Mouse (Mus musculus) limb, embryonic 11.5 days (tissue): ENCODE results near the gene Tmem238. TPM values are rescaled to one million over a fixed set of nuclear protein-coding genes. Genes with fewer than 3 reads are reported as not detected.

Experiments used
- ATAC-seq: fragments of 200-750 bp; cut with Nextera tagmentation; 2 replicates; pipeline ENCODE4 v1.8.0; 2017; ENCODE audit warnings: low read depth; ENCODE audit not compliant: insufficient number of reproducible peaks, low FRiP score, low TSS enrichment
- DNase-seq: peaks from one replicate; pipeline ENCODE4 v3.0.0-alpha.2; 2015; ENCODE audit warnings: low spot score
- H3K27ac ChIP-seq: fragments of 300-500 bp; sonication (generic); replicated peaks from 2 replicates; pipeline ENCODE4 v1.5.1; 2014; ENCODE audit warnings: low read depth, mild to moderate bottlenecking, low read length
- H3K27me3 ChIP-seq: fragments of 300-500 bp; sonication (generic); 2 replicates; pipeline ENCODE4 v1.6.1; 2014; ENCODE audit warnings: mild to moderate bottlenecking, low read length, mixed read lengths; ENCODE audit not compliant: control insufficient read depth, insufficient read depth
- H3K36me3 ChIP-seq: fragments of 300-500 bp; sonication (generic); 2 replicates; pipeline ENCODE4 v1.6.1; 2014; ENCODE audit warnings: mild to moderate bottlenecking, low read length, moderate library complexity, mixed read lengths; ENCODE audit not compliant: control insufficient read depth, insufficient read depth
- H3K4me1 ChIP-seq: fragments of 300-500 bp; sonication (generic); 2 replicates; pipeline ENCODE4 v1.6.1; 2014; ENCODE audit warnings: low read length, mixed read lengths; ENCODE audit not compliant: control insufficient read depth, insufficient read depth
- H3K4me2 ChIP-seq: fragments of 300-500 bp; sonication (generic); 2 replicates; pipeline ENCODE4 v1.6.1; 2014; ENCODE audit warnings: low read depth, mild to moderate bottlenecking, moderate library complexity; ENCODE audit not compliant: severe bottlenecking
- H3K4me3 ChIP-seq: fragments of 300-500 bp; sonication (generic); 2 replicates; pipeline ENCODE4 v1.5.1; 2014; ENCODE audit warnings: low read depth, low read length
- H3K9ac ChIP-seq: fragments of 300-500 bp; sonication (generic); 2 replicates; pipeline ENCODE4 v1.6.1; 2014; ENCODE audit warnings: mild to moderate bottlenecking, low read length
- H3K9me3 ChIP-seq: fragments of 300-500 bp; sonication (generic); 2 replicates; pipeline ENCODE4 v1.6.1; 2016; ENCODE audit warnings: low read length; ENCODE audit not compliant: control insufficient read depth
- WGBS: fragments of 180-500 bp; shearing (Covaris S2); extraction: QIAGEN DNeasy Blood & Tissue Kit; methylation state at CpG from one replicate; pipeline ENCODE4 v1.1.7; 2014; 5-methylcytosine and 5-hydroxymethylcytosine counted together
- polyA plus RNA-seq: library from polyadenylated mRNA; unstranded; fragments of >200 nt; fragmentation: Nextera tagmentation; extraction: Ambion mirVana; gene quantifications from 2 replicates; pipeline ENCODE4 v1.2.1, GENCODE M21; 2014

The Tmem238 gene
- polyA plus RNA-seq, 1 experiment from 2014 or later, result 2.1 TPM

DNA sequence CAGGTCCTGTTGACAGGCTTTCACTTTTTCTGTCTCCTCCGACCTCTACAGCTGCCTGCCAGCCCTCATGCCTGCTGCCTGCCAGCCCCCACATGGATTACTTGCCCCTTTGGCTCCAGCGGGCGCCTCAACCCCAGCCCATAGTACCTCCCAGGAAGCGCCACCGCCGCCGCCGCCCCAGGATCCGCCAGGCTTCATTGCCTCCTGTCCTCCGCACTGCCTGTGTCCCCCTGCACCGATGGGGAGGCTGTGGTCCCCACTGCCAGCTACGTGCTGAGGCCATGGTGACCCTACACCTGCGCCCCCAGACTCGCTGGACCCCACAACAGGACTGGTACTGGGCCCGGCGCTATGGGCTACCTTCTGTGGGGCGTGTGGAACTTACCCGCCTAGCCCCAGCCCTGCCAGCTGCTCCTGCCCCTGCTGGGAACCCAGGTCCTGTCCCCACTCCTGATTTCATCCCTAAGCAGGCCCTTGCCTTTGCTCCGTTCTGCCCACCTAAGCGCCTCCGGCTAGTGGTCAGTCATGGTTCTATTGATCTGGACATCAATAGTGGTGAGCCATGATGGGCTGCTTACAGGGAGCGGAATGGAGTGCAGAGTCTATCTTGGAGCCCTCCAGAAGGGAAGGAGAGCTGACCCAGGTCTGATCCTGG is 43.0 kb downstream of the Tmem238 start:
- no peak for ATAC-seq
- no peak for DNase-seq
- Histone ChIP-seq H3K4me3 (no peak overlapping the region), H3K9ac (no peak overlapping the region), H3K36me3 (peaks cover 9% of the 10 kb centered on the region), H3K4me1 (peaks cover 4% of the 10 kb centered on the region), H3K4me2 (no peak overlapping the region), H3K27ac (no peak overlapping the region), H3K27me3 (no peaks in the 10 kb centered on the region), H3K9me3 (no peaks in the 10 kb centered on the region)
- 88% methylated on average over 22 of the region's 22 CpGs for WGBS

DNA sequence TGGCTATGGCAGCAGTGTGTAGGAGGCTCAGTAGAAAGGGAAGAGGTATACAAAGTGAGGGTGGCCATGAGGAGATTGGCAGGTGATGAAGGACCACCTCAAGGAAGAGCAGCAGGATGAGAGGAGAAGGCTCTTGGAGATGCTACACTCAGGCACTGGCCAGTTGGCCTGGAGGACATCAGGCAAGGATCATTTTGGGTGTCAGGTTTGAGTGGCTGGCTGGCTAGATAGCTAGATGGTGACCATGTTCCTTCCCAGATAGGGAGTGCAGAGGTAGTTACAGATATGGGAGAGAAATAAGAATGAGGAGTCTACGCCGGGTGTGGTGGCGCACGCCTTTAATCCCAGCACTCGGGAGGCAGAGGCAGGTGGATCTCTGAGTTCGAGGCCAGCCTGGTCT is 44.6 kb downstream of the Tmem238 start:
- peaks cover 4% of the 10 kb centered on the region for H3K4me1 ChIP-seq
- H3K9ac ChIP-seq, result no peak overlapping the region
- 95% methylated on average over 6 of the region's 6 CpGs for WGBS
- no peaks in the 10 kb centered on the region for H3K27me3 ChIP-seq
- DNase-seq, result no peak
- no peak overlapping the region for H3K27ac ChIP-seq
- no peak for ATAC-seq
- no peak overlapping the region for H3K4me3 ChIP-seq
- H3K36me3 ChIP-seq, result peaks cover 9% of the 10 kb centered on the region
- no peak overlapping the region for H3K4me2 ChIP-seq
- H3K9me3 ChIP-seq, result no peaks in the 10 kb centered on the region

DNA sequence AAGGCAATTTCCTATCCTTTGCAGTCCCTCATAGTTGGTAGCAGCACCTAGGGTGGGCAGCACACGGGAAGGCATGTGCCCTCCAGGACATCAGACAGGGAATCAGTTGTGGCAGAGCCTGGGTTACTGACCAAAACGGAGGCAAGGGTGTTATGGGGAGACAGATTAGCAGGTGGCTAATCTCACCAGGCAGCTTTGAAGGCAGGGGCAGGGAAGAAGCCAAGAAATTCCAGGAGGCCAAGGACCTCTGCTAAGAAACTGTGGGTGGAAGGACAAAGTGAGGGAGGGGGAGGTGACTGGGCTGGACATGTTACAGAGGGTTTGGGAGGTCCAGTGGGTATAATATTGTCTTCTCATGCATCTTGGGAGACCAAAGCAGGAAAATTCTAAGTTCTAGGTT is 46.1 kb downstream of the Tmem238 start:
- no peak for DNase-seq
- H3K27ac ChIP-seq, result no peak overlapping the region
- H3K4me1 ChIP-seq, result peaks cover 6% of the 10 kb centered on the region
- no peaks in the 10 kb centered on the region for H3K27me3 ChIP-seq
- ATAC-seq, result no peak
- no peak overlapping the region for H3K4me3 ChIP-seq
- H3K36me3 ChIP-seq, result peaks cover 9% of the 10 kb centered on the region
- H3K9ac ChIP-seq, result no peak overlapping the region
- H3K9me3 ChIP-seq, result no peaks in the 10 kb centered on the region
- no peak overlapping the region for H3K4me2 ChIP-seq
- WGBS, result 73% methylated on average over 2 of the region's 2 CpGs

DNA sequence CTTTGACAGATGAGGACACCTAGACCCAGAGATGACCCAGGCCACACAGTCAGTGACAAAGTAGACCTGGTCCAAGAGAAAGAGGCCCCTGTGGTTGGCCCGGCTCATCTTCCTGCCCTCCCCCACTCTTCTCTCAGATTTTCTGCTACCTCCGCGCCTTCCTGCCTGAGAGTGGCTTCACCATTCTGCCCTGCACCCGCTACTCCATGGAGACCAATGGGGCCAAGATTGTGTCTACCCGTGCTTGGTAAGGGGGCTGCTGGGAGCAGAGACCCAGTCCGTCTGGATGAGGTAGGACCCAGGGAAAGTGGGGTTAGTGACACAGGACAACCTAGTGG is 47.0 kb downstream of the Tmem238 start:
- H3K4me1 ChIP-seq, result peaks cover 6% of the 10 kb centered on the region
- no peak for ATAC-seq
- no peaks in the 10 kb centered on the region for H3K27me3 ChIP-seq
- H3K27ac ChIP-seq, result no peak overlapping the region
- H3K9me3 ChIP-seq, result no peaks in the 10 kb centered on the region
- H3K36me3 ChIP-seq, result peaks cover 9% of the 10 kb centered on the region
- no peak overlapping the region for H3K4me3 ChIP-seq
- 90% methylated on average over 6 of the region's 6 CpGs for WGBS
- DNase-seq, result no peak
- H3K4me2 ChIP-seq, result no peak overlapping the region
- no peak overlapping the region for H3K9ac ChIP-seq

DNA sequence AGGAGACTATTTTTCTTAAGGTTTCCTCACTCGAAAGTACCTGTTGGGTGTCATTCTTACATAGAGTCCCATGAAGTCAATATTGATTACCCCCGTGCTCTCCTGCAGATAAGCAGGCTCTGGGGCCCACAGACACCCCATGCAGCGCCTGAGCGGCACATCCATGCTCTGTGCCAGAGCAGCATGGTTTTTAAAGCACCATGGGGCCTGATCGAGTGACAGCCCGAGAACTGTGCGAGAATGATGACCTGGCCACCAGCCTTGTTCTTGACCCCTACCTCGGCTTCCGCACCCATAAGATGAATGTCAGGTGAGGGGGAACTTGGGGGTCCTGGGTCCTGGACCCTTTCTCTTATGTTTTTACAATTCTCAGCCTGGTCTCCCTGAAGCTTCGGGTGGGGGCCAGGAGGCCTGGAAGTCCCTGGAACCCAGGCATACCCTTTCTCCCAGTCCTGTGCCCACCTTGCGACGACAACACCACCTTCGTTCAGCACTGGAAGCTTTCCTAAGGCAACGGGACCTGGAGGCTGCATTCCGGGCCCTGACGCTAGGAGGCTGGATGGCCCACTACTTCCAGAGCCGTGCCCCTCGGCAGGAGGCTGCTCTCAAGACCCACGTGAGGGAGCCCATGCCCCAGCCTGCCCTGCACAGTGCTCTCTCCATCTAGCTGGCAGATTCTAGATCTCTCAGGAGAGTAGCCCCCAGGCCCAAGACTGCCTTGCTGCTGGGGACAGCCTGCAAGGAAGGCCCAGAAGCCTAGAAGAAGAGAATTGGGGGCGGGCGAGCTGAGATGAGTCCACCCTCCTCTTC is 47.6 kb downstream of the Tmem238 start:
- Histone ChIP-seq H3K4me3 (peak overlapping the region; percentile 76; the same call in 1 of the 2 replicates), H3K4me2 (peak overlapping the region; percentile 85; the same call in 1 of the 2 replicates), H3K27ac (no peak overlapping the region), H3K9me3 (no peaks in the 10 kb centered on the region), H3K36me3 (peaks cover 9% of the 10 kb centered on the region), H3K9ac (no peak overlapping the region), H3K27me3 (no peaks in the 10 kb centered on the region), H3K4me1 (peaks cover 6% of the 10 kb centered on the region)
- ATAC-seq (no peak), DNase-seq (no peak)
- WGBS, result 86% methylated on average over 21 of the region's 21 CpGs

DNA sequence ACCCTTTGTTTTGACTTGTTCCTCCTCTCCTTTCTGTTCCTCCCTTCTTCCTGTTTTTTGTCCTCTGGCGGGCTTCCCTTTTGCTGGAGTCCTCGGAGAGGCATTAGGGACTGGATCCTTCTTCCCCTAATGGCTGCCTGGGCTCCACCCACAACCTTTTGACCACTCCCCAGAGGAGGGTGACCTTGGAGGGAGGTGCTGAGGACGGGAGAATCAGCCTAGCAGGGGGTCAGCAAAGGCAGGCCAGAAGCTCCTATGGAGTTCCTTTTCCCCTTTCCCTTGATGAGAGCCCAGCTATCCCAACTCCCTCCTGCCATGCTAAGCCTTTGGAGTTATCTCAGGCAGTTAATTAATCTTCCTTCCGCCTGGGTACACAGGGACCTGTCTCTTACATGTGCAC is 48.3 kb downstream of the Tmem238 start:
- ATAC-seq, result no peak
- peaks cover 6% of the 10 kb centered on the region for H3K4me1 ChIP-seq
- 6% methylated on average over 4 of the region's 4 CpGs for WGBS

DNA sequence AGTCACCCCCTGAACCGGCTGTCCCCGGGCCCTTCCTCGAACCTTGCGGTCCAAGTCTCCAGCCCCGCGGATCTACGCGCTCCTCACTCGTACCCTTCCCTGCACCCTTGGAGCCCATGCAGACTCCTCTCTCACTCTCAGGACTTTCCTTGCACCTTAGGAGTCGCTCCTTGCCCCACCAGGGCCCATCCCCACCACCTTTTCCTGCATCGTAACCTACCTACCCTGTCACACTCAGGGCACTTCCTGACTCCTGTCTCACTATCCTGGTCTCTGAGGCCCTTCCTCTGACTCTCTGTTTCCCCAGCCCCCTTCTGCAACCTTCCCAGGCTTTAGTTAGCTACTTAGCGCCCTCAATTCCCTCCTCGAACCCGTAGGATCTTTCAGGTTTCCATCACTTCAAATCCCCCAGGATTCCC is 49.1 kb downstream of the Tmem238 start:
- Histone ChIP-seq H3K4me2 (peak overlapping the region; percentile 85), H3K27me3 (no peaks in the 10 kb centered on the region), H3K4me1 (peaks cover 6% of the 10 kb centered on the region), H3K36me3 (peaks cover 5% of the 10 kb centered on the region), H3K9ac (peak overlapping the region; percentile 85), H3K27ac (peak overlapping the region; percentile 81), H3K4me3 (peak overlapping the region; percentile 76), H3K9me3 (no peaks in the 10 kb centered on the region)
- WGBS, result 0% methylated on average over 14 of the region's 14 CpGs
- ATAC-seq (no peak; the same call in 1 of the 2 replicates), DNase-seq (no peak)

More for the DNA sequence above, 48.3 kb downstream of the Tmem238 start:
- H3K9me3 ChIP-seq, result no peaks in the 10 kb centered on the region
- H3K9ac ChIP-seq, result peak overlapping the region; percentile 85
- DNase-seq, result peak; percentile 42
- H3K4me3 ChIP-seq, result peak overlapping the region; percentile 76
- H3K27me3 ChIP-seq, result no peaks in the 10 kb centered on the region
- H3K27ac ChIP-seq, result no peak overlapping the region
- peaks cover 7% of the 10 kb centered on the region for H3K36me3 ChIP-seq
- H3K4me2 ChIP-seq, result peak overlapping the region; percentile 85

DNA sequence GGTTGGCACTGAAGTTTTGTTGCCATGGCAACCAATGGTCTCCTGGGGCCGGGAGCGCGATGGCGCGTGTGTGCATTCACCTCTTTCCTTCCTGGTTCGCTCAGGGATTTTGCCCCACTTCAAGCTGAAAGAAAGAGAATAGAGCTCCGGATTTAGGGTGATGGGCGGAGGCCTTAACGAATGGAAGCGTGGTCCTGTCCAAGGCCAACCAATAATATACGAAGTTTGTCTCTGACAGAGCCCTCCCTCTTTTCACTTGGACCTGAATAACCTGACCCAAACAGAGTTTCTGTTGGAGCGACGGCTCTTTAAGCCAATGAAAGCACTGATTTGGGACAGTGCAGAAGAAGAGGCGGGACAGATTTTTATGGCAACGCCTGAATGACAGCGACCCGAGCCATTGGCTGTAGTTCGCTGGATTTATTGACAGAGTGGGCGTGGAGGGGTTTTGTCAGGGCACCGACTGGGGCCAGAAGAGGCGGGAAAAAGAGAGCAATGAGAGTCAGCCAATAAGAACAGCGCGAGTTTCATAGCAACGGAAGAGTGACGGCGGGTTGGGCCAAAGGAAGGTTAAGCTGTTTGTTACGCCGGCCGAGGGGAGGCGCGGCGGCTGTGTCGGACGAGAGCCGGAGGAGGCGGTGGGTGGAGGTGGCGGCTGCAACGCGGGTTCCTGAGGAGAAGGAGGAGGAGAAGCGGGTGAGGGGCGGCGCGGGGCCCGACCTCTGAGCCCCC is 49.7 kb downstream of the Tmem238 start, which contains the start of gene Kmt5c:
Kmt5c (plus strand) TSS at position 572 of the 732 bp plus-strand sequence.
- Histone ChIP-seq H3K4me1 (peaks cover 6% of the 10 kb centered on the region), H3K27me3 (no peaks in the 10 kb centered on the region), H3K4me3 (peak within 1 kb of the TSS; percentile 76), H3K4me2 (peak within 1 kb of the TSS; percentile 85), H3K9ac (peak within 1 kb of the TSS; percentile 85), H3K9me3 (no peaks in the 10 kb centered on the region), H3K36me3 (peaks cover 5% of the 10 kb centered on the region), H3K27ac (peak within 1 kb of the TSS; percentile 81)
- DNase-seq (peak; percentile 97), ATAC-seq (peak; percentile 98)
- under 1% methylated on average over 40 of the region's 44 CpGs for WGBS
